Mouse (Mus musculus): ENCODE measurements around the gene Noto. TPM values are rescaled to one million over a fixed set of nuclear protein-coding genes. Genes with fewer than 3 reads are reported as not detected.
A peak's percentile ranks its signal among the peaks of the same experiment; 100 is the strongest.

Noto gene
- polyA plus RNA-seq, 2 experiments = not detected

DNA sequence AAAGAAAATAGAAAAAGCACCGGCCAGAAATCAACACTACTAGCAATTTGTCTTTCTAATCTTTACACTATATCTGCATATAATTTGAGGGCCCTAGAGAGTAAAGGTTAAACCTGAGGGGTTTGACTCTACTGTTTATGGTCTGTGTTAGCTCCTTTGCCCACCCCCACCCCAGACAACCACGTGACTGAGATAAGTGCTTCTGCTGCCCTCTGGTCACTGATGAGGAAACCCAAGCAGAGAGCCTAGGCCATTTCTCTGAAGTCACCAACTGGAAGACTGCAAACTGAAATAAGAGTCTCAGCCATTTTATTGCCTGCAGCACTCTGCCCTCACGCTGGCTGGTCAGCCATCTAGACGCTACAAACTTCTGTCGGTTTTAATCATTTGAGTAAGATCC lies 45.8 kb upstream of the Noto start:
- no peak overlapping the region for H3K9ac ChIP-seq (replicated peaks)
- no peaks in the 10 kb centered on the region for H3K27me3 ChIP-seq (ENCODE audit: control insufficient read depth, insufficient read depth, low read length)
- no peaks in the 10 kb centered on the region for H3K9me3 ChIP-seq (ENCODE audit: control insufficient read depth, low read length)
- ATAC-seq (ENCODE audit: insufficient read depth) = no peak
- H3K4me3 ChIP-seq (ENCODE audit: insufficient read depth in 1 of 2, low read depth in 2 of 2, low read length in 2 of 2) = no peak overlapping the region
- no peaks in the 10 kb centered on the region for H3K36me3 ChIP-seq (replicated peaks; ENCODE audit: control insufficient read depth, insufficient read depth, low read depth)
- H3K27ac ChIP-seq = no peak overlapping the region
- no peak for DNase-seq (ENCODE audit: low read depth in 3 of 3, low spot score in 3 of 3)
- H3K4me2 ChIP-seq (ENCODE audit: low read depth) = no peak overlapping the region
- WGBS (ENCODE audit: insufficient replicate concordance) = 29% methylated on average over 5 of the region's 5 CpGs
- peaks cover 21 to 35% of the 10 kb centered on the region in 2 experiments for H3K4me1 ChIP-seq (replicated peaks; ENCODE audit: control insufficient read depth in 2 of 2, insufficient read depth in 2 of 2, low read length in 1 of 2)
- TF ChIP-seq CTCF (IDR thresholded peaks at IDR 0.05; ENCODE audit: low read depth) = no peak
- no peak for TF ChIP-seq EP300 (IDR thresholded peaks at IDR 0.05; ENCODE audit: low read depth)

DNA sequence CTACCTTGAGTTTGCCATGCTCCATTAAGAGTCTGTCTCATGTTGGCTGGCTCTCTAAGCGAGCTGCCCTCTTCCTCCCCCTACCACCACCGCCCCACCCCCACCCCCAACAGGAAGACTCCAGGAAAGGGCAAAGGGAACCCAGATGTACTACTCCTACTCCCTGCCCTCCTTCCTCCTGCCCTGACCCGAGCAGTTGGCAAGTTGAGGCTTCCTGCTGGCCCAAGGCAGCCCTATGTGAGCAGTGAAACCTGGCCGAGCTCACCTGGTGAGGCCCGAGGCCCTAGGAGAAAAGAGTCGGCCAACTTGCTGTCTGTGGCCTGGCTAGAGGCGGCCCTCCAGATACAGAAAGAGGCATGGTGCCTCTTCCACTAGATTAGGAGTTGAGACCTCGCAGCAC lies 45.1 kb upstream of the Noto start:
- Histone ChIP-seq H3K36me3 (replicated peaks; ENCODE audit: control insufficient read depth, insufficient read depth, low read depth) (no peaks in the 10 kb centered on the region), H3K4me1 (replicated peaks; ENCODE audit: control insufficient read depth in 2 of 2, insufficient read depth in 2 of 2, low read length in 1 of 2) (peaks cover 21 to 35% of the 10 kb centered on the region in 2 experiments), H3K4me3 (ENCODE audit: insufficient read depth in 1 of 2, low read depth in 2 of 2, low read length in 2 of 2) (no peak overlapping the region), H3K4me2 (ENCODE audit: low read depth) (no peak overlapping the region), H3K27me3 (ENCODE audit: control insufficient read depth, insufficient read depth, low read length) (no peaks in the 10 kb centered on the region), H3K9ac (replicated peaks) (no peak overlapping the region), H3K27ac (no peak overlapping the region), H3K9me3 (ENCODE audit: control insufficient read depth, low read length) (no peaks in the 10 kb centered on the region)
- no peak for DNase-seq (ENCODE audit: low read depth in 3 of 3, low spot score in 3 of 3)
- 38% methylated on average over 8 of the region's 8 CpGs for WGBS (ENCODE audit: insufficient replicate concordance)
- TF ChIP-seq CTCF (IDR thresholded peaks at IDR 0.05; ENCODE audit: low read depth) (no peak), EP300 (IDR thresholded peaks at IDR 0.05; ENCODE audit: low read depth) (no peak)
- ATAC-seq (ENCODE audit: insufficient read depth) = no peak

DNA sequence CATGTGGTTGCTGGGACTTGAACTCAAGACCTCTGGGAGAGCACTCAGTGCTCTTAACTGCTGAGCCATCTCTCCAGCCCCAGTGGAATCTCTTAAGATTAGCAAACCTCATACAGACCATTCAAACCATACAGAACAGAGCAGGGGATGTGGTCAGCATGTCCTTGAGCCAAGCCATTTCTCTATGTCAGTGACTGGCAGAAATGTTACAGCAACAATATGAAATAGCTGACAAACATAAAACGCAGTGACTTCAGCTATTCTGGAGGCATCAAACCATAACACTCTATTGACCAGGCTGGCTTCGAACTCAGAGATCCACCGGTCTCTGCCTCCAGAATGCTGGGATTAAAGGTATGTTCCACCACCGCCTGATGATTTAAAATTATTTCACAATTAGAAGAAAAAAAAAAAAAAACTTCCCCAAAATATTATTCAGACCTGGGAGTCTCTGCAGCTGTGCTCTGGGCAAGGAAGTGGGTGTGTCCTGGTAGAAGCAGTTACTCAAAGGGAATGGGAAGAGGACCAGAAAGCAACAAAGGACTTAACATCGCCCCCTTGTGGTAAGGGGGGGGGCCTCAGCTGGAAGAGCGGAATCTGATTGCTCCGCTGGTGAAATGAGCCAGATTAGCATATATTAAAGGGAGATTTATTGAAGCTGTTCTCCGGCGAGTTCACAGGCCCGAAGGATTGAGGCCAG lies 43.3 kb upstream of the Noto start:
- Histone ChIP-seq H3K4me1 (replicated peaks; ENCODE audit: control insufficient read depth in 2 of 2, insufficient read depth in 2 of 2, low read length in 1 of 2) (peaks cover 18 to 35% of the 10 kb centered on the region in 2 experiments), H3K9ac (replicated peaks) (no peak overlapping the region), H3K9me3 (ENCODE audit: control insufficient read depth, low read length) (no peaks in the 10 kb centered on the region), H3K4me2 (ENCODE audit: low read depth) (peak overlapping the region; percentile 69), H3K36me3 (replicated peaks; ENCODE audit: control insufficient read depth, insufficient read depth, low read depth) (no peaks in the 10 kb centered on the region), H3K27ac (no peak overlapping the region), H3K27me3 (ENCODE audit: control insufficient read depth, insufficient read depth, low read length) (no peaks in the 10 kb centered on the region), H3K4me3 (ENCODE audit: insufficient read depth in 1 of 2, low read depth in 2 of 2, low read length in 2 of 2) (peak overlapping the region; percentile 36 to 37; a peak in 2 of 4 replicates)
- ATAC-seq (ENCODE audit: insufficient read depth) = peak; percentile 32; the same call in 1 of the 2 replicates
- TF ChIP-seq CTCF (IDR thresholded peaks at IDR 0.05; ENCODE audit: low read depth) (peak; percentile 87), EP300 (IDR thresholded peaks at IDR 0.05; ENCODE audit: low read depth) (no peak)
- DNase-seq (ENCODE audit: low read depth in 3 of 3, low spot score in 3 of 3) = peak; percentile 50 to 64 (median 54)
- 24% methylated on average over 10 of the region's 10 CpGs for WGBS (ENCODE audit: insufficient replicate concordance)

DNA sequence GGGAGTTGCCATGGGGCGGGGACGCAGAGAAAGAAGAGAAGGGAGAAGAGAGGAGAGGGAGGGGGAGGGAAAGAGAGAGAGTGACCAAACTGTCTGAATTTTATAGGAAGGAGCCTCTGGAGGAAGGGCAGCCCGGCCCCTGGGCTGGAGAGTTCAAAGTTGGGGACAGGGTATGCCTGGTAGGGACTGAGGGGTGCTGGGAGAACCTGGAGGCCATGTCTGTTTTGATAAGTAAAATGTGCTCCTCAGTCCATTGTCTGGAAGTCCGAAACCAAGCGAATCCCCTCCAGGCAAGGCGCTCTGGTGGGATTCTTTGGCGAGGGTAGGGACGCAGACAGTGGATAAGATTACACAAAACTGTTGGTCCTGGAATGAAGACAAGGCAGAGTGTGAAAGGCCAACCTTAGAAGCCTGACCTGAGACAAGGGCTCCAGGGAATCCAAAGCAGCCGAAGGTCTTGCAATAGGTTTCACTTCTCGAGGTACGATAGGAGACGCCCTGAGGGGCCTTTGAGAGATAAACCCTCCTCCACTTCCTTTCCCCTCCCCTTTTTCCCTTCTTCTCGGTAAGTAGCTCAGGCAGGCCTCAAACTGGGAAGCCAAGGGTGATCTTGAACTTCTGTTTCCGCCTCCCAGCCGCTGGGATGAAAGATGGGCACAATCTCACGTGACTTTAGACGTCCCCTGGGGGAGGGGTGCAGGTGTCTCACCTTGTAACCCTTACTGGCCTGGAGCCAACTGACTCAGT lies 42.6 kb upstream of the Noto start:
- Histone ChIP-seq H3K4me1 (replicated peaks; ENCODE audit: control insufficient read depth in 2 of 2, insufficient read depth in 2 of 2, low read length in 1 of 2) (peaks cover 18 to 35% of the 10 kb centered on the region in 2 experiments), H3K9ac (replicated peaks) (peak overlapping the region; percentile 20), H3K4me3 (ENCODE audit: insufficient read depth in 1 of 2, low read depth in 2 of 2, low read length in 2 of 2) (peak overlapping the region; percentile 36 to 37), H3K27ac (no peak overlapping the region), H3K4me2 (ENCODE audit: low read depth) (peak overlapping the region; percentile 69), H3K27me3 (ENCODE audit: control insufficient read depth, insufficient read depth, low read length) (no peaks in the 10 kb centered on the region), H3K36me3 (replicated peaks; ENCODE audit: control insufficient read depth, insufficient read depth, low read depth) (no peaks in the 10 kb centered on the region), H3K9me3 (ENCODE audit: control insufficient read depth, low read length) (no peaks in the 10 kb centered on the region)
- DNase-seq (ENCODE audit: low read depth in 3 of 3, low spot score in 3 of 3) (peak in 1 of 3 experiments; percentile 14), ATAC-seq (ENCODE audit: insufficient read depth) (peak; percentile 36; the same call in 1 of the 2 replicates)
- no peak for TF ChIP-seq EP300 (IDR thresholded peaks at IDR 0.05; ENCODE audit: low read depth)
- TF ChIP-seq CTCF (IDR thresholded peaks at IDR 0.05; ENCODE audit: low read depth) = no peak
- 9% methylated on average over 17 of the region's 17 CpGs for WGBS (ENCODE audit: insufficient replicate concordance)

DNA sequence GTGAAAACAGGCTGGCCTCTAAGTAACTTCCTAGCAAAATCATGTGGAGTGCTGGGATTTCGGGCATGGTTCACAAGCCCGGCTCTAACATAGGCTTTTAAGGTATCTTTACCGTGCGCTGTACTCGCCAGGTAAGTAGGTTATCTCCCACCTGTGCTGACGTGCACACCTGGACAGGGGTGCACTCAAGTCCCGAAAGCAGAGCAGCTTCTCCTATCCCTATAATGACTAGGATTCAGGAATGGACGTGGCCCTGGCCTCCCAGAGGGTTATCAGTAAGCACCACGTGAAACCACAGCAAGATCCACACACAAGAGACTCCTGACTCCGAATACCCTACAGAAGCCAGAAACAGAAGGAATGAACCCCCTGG lies 42.1 kb upstream of the Noto start:
- no peak overlapping the region for H3K9ac ChIP-seq (replicated peaks)
- no peak overlapping the region for H3K27ac ChIP-seq
- no peak for DNase-seq (ENCODE audit: low read depth in 3 of 3, low spot score in 3 of 3)
- H3K4me3 ChIP-seq (ENCODE audit: insufficient read depth in 1 of 2, low read depth in 2 of 2, low read length in 2 of 2) = no peak overlapping the region
- no peaks in the 10 kb centered on the region for H3K27me3 ChIP-seq (ENCODE audit: control insufficient read depth, insufficient read depth, low read length)
- H3K4me2 ChIP-seq (ENCODE audit: low read depth) = peak overlapping the region; percentile 69
- TF ChIP-seq CTCF (IDR thresholded peaks at IDR 0.05; ENCODE audit: low read depth) = no peak
- TF ChIP-seq EP300 (IDR thresholded peaks at IDR 0.05; ENCODE audit: low read depth) = no peak
- ATAC-seq (ENCODE audit: insufficient read depth) = no peak
- H3K36me3 ChIP-seq (replicated peaks; ENCODE audit: control insufficient read depth, insufficient read depth, low read depth) = no peaks in the 10 kb centered on the region
- H3K9me3 ChIP-seq (ENCODE audit: control insufficient read depth, low read length) = no peaks in the 10 kb centered on the region
- peaks cover 18 to 32% of the 10 kb centered on the region in 2 experiments for H3K4me1 ChIP-seq (replicated peaks; ENCODE audit: control insufficient read depth in 2 of 2, insufficient read depth in 2 of 2, low read length in 1 of 2)
- WGBS (ENCODE audit: insufficient replicate concordance) = 55% methylated on average over 10 of the region's 10 CpGs
